Mouse (Mus musculus) embryonic facial prominence, embryonic 12.5 days (tissue): ENCODE data around the gene Gm13889. TPM values are rescaled to one million over a fixed set of nuclear protein-coding genes. Genes with fewer than 3 reads are reported as not detected.

Source experiments
- ATAC-seq: fragments of 200-750 bp; cut with Nextera tagmentation; 2 replicates; pipeline ENCODE4 v1.8.0; 2017; ENCODE audit not compliant: insufficient number of reproducible peaks, insufficient read depth, low FRiP score, low TSS enrichment
- H3K27ac ChIP-seq: fragments of 300-500 bp; sonication (generic); 2 replicates; pipeline ENCODE4 v1.5.1; 2016; ENCODE audit warnings: mild to moderate bottlenecking
- H3K27me3 ChIP-seq: fragments of 300-500 bp; sonication (generic); 2 replicates; pipeline ENCODE4 v1.6.1; 2016; ENCODE audit warnings: mild to moderate bottlenecking, moderate library complexity
- H3K36me3 ChIP-seq: fragments of 300-500 bp; sonication (generic); 2 replicates; pipeline ENCODE4 v1.6.1; 2016; ENCODE audit warnings: mild to moderate bottlenecking
- H3K4me1 ChIP-seq: fragments of 300-500 bp; sonication (generic); 2 replicates; pipeline ENCODE4 v1.6.1; 2016
- H3K4me2 ChIP-seq: fragments of 300-500 bp; sonication (generic); replicated peaks from 2 replicates; pipeline ENCODE4 v1.6.1; 2016; ENCODE audit warnings: mild to moderate bottlenecking, moderate library complexity
- H3K4me3 ChIP-seq: fragments of 300-500 bp; sonication (generic); 2 replicates; pipeline ENCODE4 v1.5.1; 2016; ENCODE audit warnings: mild to moderate bottlenecking
- H3K9ac ChIP-seq: fragments of 300-500 bp; sonication (generic); 2 replicates; pipeline ENCODE4 v1.6.1; 2016; ENCODE audit warnings: mild to moderate bottlenecking, moderate library complexity
- H3K9me3 ChIP-seq: fragments of 300-500 bp; sonication (generic); 2 replicates; pipeline ENCODE4 v1.6.1; 2016; ENCODE audit warnings: mild to moderate bottlenecking, moderate library complexity
- WGBS: fragments of 180-500 bp; shearing (Covaris S2); methylation state at CpG from one replicate; pipeline ENCODE4 v1.1.7; 2016; 5-methylcytosine and 5-hydroxymethylcytosine counted together
- polyA plus RNA-seq: library from polyadenylated mRNA; unstranded; fragments of >200 nt; fragmentation: Nextera tagmentation; extraction: Ambion mirVana; gene quantifications from 2 replicates; pipeline ENCODE4 v1.2.1, GENCODE M21; 2016

Gene Gm13889
- polyA plus RNA-seq, 1 experiment from 2014 or later, result 6.1 TPM

DNA sequence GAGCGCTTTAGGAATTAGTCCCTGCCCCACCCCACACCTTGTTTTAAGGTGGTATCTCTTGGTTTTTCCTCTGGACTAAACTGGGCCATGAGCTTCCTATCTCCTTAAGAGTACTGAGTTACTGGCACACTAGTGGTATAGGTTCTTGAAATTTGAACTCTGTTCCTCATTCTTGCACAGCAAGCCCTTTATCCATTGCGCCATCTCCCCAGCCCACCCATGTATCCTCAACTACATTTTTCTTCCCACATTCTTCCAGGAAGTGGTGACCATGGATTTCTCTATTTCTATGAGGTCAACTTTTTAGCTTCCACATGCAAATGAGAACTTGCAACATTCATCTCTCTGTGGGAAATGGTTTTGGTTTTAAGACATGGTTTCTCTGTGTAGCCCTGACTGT is 43.4 kb downstream of the Gm13889 start:
- no peak overlapping the region for H3K4me3 ChIP-seq
- no peaks in the 10 kb centered on the region for H3K27me3 ChIP-seq
- no peak overlapping the region for H3K9ac ChIP-seq
- no peak overlapping the region for H3K4me2 ChIP-seq
- H3K36me3 ChIP-seq, result no peaks in the 10 kb centered on the region
- H3K9me3 ChIP-seq, result no peaks in the 10 kb centered on the region
- no peak overlapping the region for H3K27ac ChIP-seq
- WGBS, result 82% methylated on average over 2 of the region's 2 CpGs
- ATAC-seq, result no peak
- H3K4me1 ChIP-seq, result no peaks in the 10 kb centered on the region

- Histone ChIP-seq H3K9me3 (no peaks in the 10 kb centered on the region), H3K27me3 (no peaks in the 10 kb centered on the region), H3K27ac (no peak overlapping the region), H3K4me2 (no peak overlapping the region), H3K4me1 (0 out of 2 replicates have a peak, but pooled peaks cover 12% of the 10 kb centered on the region), H3K9ac (no peak overlapping the region), H3K4me3 (no peak overlapping the region), H3K36me3 (no peaks in the 10 kb centered on the region)
- WGBS, result 84% methylated on average over 10 of the region's 10 CpGs
- ATAC-seq, result no peak
Measured at GRCm38 (mm10) chr2:93911942-93912341, 45.1 kb downstream of the Gm13889 start.

DNA sequence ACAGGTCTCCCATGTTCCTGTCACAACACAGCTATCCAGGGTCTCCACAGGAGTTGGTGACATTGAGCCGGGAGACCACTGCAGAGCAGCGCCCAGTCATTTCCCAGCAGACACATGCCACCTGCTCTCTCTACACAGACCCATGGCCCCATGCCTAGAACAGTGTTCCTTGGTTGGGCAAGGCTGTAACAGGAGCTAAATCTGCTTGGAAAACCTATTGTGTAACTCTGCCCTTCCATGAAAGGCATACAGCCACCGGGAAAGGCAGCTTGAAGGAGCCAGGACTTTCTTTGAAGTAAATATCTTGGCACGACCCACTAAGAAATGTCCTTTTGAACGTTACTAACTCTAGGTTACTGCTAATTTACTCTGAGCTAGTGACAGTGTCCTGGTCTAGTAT is 47.3 kb downstream of the Gm13889 start:
- Histone ChIP-seq H3K27ac (no peak overlapping the region), H3K4me2 (no peak overlapping the region), H3K27me3 (no peaks in the 10 kb centered on the region), H3K9ac (no peak overlapping the region), H3K4me1 (0 out of 2 replicates have a peak, but pooled peaks cover 12% of the 10 kb centered on the region), H3K4me3 (no peak overlapping the region), H3K9me3 (no peaks in the 10 kb centered on the region), H3K36me3 (no peaks in the 10 kb centered on the region)
- ATAC-seq, result no peak
- 78% methylated on average over 5 of the region's 5 CpGs for WGBS

- Histone ChIP-seq H3K9me3 (no peaks in the 10 kb centered on the region), H3K9ac (no peak overlapping the region), H3K4me3 (no peak overlapping the region), H3K27ac (no peak overlapping the region), H3K4me1 (0 out of 2 replicates have a peak, but pooled peaks cover 12% of the 10 kb centered on the region), H3K36me3 (no peaks in the 10 kb centered on the region), H3K4me2 (no peak overlapping the region), H3K27me3 (no peaks in the 10 kb centered on the region)
- 44% methylated on average over 9 of the region's 9 CpGs for WGBS
- ATAC-seq, result no peak
Measured at GRCm38 (mm10) chr2:93907519-93908294, 49.3 kb downstream of the Gm13889 start.

- no peak for ATAC-seq
- Histone ChIP-seq H3K27ac (no peak overlapping the region), H3K9ac (no peak overlapping the region), H3K27me3 (no peaks in the 10 kb centered on the region), H3K4me3 (no peak overlapping the region), H3K36me3 (no peaks in the 10 kb centered on the region), H3K9me3 (no peaks in the 10 kb centered on the region), H3K4me2 (no peak overlapping the region), H3K4me1 (0 out of 2 replicates have a peak, but pooled peaks cover 12% of the 10 kb centered on the region)
- WGBS, result 15% methylated on average over 4 of the region's 4 CpGs
Measured at GRCm38 (mm10) chr2:93906316-93906715, 50.7 kb downstream of the Gm13889 start.

Other genes with a start within 250 kb of the Gm13889 start
- 105 and 112 TPM in 2 replicates for gene Ext2, start 134.6 kb downstream of the Gm13889 start, polyA plus RNA-seq
- 9.6 and 9.8 TPM in 2 replicates for gene Accs, start 107.3 kb downstream of the Gm13889 start, polyA plus RNA-seq
- not detected in 2 replicates for gene Accsl, start 88.0 kb downstream of the Gm13889 start, polyA plus RNA-seq
- gene Gm27027, start 39.2 kb upstream of the Gm13889 start, polyA plus RNA-seq, result not detected in 2 replicates
- gene Alkbh3, start 53.6 kb upstream of the Gm13889 start, polyA plus RNA-seq, result 65.0 and 74.9 TPM in 2 replicates
- 103 and 104 TPM in 2 replicates for gene Hsd17b12, start 200.8 kb upstream of the Gm13889 start, polyA plus RNA-seq